Mouse (Mus musculus): ENCODE data around the gene Rela. TPM values are rescaled to one million over a fixed set of nuclear protein-coding genes. Genes with fewer than 3 reads are reported as not detected.
A peak's percentile ranks its signal among the peaks of the same experiment; 100 is the strongest.

Rela gene
- polyA plus RNA-seq, 1 experiment: 112 TPM

DNA sequence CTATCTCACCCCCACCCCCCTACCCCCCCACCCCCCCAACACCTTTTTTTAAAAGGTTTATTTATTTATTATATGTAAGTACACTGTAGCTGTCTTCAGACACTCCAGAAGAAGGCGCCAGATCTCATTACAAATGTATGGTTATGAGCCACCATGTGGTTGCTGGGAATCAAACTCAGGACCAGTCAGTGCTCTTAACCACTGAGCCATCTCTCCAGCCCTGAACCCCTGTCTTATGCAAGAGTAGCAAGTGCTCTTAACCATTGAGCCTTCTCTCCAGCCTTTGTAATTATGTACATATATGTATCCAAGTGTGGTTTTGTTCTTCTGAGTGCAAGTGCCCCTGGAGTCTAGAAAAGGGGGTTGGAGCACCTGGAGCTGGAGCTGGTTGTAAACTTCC lies 25.3 kb upstream of the Rela start:
- 83% methylated on average over 1 of the region's 1 CpGs for WGBS

DNA sequence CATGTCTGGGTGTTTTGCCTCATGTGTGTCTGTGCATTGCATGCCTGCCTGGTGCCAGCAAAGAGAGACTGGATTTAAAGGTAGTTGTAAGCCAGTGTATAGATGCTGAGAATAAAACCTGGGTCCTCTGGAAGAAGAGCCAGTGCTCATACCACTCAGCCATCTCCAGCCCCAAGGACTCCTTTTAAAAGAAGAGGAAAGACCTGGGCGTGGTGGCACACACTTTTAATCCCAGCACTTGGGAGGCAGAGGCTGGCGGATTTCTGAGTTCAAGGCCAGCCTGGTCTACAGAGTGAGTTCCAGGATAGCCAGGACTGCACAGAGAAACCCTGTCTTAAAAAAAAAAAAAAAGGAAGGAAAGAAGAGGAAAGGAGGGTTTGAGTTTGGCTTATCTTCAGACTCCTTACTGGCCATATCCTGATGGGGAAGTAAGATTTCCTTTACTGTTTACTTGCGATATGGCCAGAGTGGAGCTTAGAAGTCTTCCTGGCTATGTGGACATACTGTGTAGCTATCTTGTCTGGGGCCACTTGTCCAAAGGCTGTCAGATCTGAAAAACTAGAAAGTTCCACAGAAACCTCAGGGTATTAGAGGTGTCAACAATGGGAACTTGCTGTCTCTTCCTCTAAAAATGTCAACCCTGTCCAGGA lies 24.4 kb upstream of the Rela start:
- peaks cover 15% of the 10 kb centered on the region for H3K4me1 ChIP-seq (replicated peaks; ENCODE audit: control insufficient read depth, insufficient read depth, low read length)
- WGBS: 67% methylated on average over 3 of the region's 3 CpGs
- TF ChIP-seq CTCF (IDR thresholded peaks at IDR 0.05; ENCODE audit: borderline replicate concordance, control insufficient read depth, extremely low read depth, insufficient read depth, low read length, poor library complexity): no peak
- TF ChIP-seq POLR2A (IDR thresholded peaks at IDR 0.05; ENCODE audit: control insufficient read depth, extremely low read depth, insufficient read depth, low read length, poor library complexity): no peak
- no peak overlapping the region for H3K4me3 ChIP-seq (ENCODE audit: control insufficient read depth, insufficient read depth, low read length)
- DNase-seq: no peak
- peaks cover 6% of the 10 kb centered on the region; the same call in 1 of the 2 replicates for H3K36me3 ChIP-seq (ENCODE audit: control insufficient read depth, insufficient read depth, low read length)
- no peak overlapping the region for H3K27ac ChIP-seq (ENCODE audit: control insufficient read depth, insufficient read depth, low read length)
- H3K27me3 ChIP-seq (ENCODE audit: control insufficient read depth, insufficient read depth, low read length): no peaks in the 10 kb centered on the region

More for the DNA sequence above, 25.3 kb upstream of the Rela start:
- peaks cover 16% of the 10 kb centered on the region for H3K36me3 ChIP-seq (ENCODE audit: control insufficient read depth, insufficient read depth, low read length)
- no peak for TF ChIP-seq POLR2A (IDR thresholded peaks at IDR 0.05; ENCODE audit: control insufficient read depth, extremely low read depth, insufficient read depth, low read length, poor library complexity)
- TF ChIP-seq CTCF (IDR thresholded peaks at IDR 0.05; ENCODE audit: borderline replicate concordance, control insufficient read depth, extremely low read depth, insufficient read depth, low read length, poor library complexity): no peak
- H3K27ac ChIP-seq (ENCODE audit: control insufficient read depth, insufficient read depth, low read length): no peak overlapping the region
- peaks cover 15% of the 10 kb centered on the region for H3K4me1 ChIP-seq (replicated peaks; ENCODE audit: control insufficient read depth, insufficient read depth, low read length)
- no peaks in the 10 kb centered on the region for H3K27me3 ChIP-seq (ENCODE audit: control insufficient read depth, insufficient read depth, low read length)
- DNase-seq: peak; percentile 33
- no peak overlapping the region for H3K4me3 ChIP-seq (ENCODE audit: control insufficient read depth, insufficient read depth, low read length)

GRCm38 (mm10) chr19:5614953-5615352 lies 22.3 kb upstream of the Rela start:
- no peak for DNase-seq
- WGBS: 90% methylated on average over 2 of the region's 2 CpGs

GRCm38 (mm10) chr19:5620007-5620406 lies 17.3 kb upstream of the Rela start:
- H3K27me3 ChIP-seq (ENCODE audit: control insufficient read depth, insufficient read depth, low read length): no peaks in the 10 kb centered on the region
- no peak overlapping the region for H3K4me3 ChIP-seq (ENCODE audit: control insufficient read depth, insufficient read depth, low read length)
- no peak overlapping the region for H3K27ac ChIP-seq (ENCODE audit: control insufficient read depth, insufficient read depth, low read length)
- no peak for DNase-seq
- 78% methylated on average over 4 of the region's 4 CpGs for WGBS
- no peaks in the 10 kb centered on the region for H3K36me3 ChIP-seq (ENCODE audit: control insufficient read depth, insufficient read depth, low read length)
- H3K4me1 ChIP-seq (replicated peaks; ENCODE audit: control insufficient read depth, insufficient read depth, low read length): no peaks in the 10 kb centered on the region
- TF ChIP-seq CTCF (IDR thresholded peaks at IDR 0.05; ENCODE audit: borderline replicate concordance, control insufficient read depth, extremely low read depth, insufficient read depth, low read length, poor library complexity): no peak
- TF ChIP-seq POLR2A (IDR thresholded peaks at IDR 0.05; ENCODE audit: control insufficient read depth, extremely low read depth, insufficient read depth, low read length, poor library complexity): no peak

More at GRCm38 (mm10) chr19:5614953-5615352, 22.3 kb upstream of the Rela start:
- no peaks in the 10 kb centered on the region for H3K27me3 ChIP-seq (ENCODE audit: control insufficient read depth, insufficient read depth, low read length)
- H3K27ac ChIP-seq (ENCODE audit: control insufficient read depth, insufficient read depth, low read length): no peak overlapping the region
- peaks cover 5% of the 10 kb centered on the region for H3K4me1 ChIP-seq (replicated peaks; ENCODE audit: control insufficient read depth, insufficient read depth, low read length)
- H3K4me3 ChIP-seq (ENCODE audit: control insufficient read depth, insufficient read depth, low read length): no peak overlapping the region
- no peak for TF ChIP-seq CTCF (IDR thresholded peaks at IDR 0.05; ENCODE audit: borderline replicate concordance, control insufficient read depth, extremely low read depth, insufficient read depth, low read length, poor library complexity)
- no peak for TF ChIP-seq POLR2A (IDR thresholded peaks at IDR 0.05; ENCODE audit: control insufficient read depth, extremely low read depth, insufficient read depth, low read length, poor library complexity)
- H3K36me3 ChIP-seq (ENCODE audit: control insufficient read depth, insufficient read depth, low read length): no peaks in the 10 kb centered on the region

DNA sequence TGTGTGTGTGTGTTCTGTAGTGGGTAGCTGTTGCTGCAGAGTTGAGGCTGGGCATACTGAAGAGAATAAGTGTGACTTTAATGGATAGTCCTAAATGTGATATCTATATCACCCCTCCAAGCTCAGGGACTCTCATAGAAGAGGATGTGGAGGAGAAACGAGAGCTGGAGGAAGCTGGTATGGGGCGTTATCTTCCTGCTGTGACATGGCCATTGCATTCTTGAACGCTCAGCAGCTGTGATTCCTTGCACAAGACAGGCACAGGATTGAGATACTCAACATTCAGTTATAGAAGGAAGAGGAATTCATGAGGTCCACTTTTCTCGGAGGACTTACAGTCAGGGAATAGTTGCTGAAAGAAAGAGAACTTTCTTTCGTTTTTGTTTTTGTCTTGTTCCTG lies 15.4 kb upstream of the Rela start:
- H3K27me3 ChIP-seq (ENCODE audit: control insufficient read depth, insufficient read depth, low read length): no peaks in the 10 kb centered on the region
- 69% methylated on average over 5 of the region's 5 CpGs for WGBS

DNA sequence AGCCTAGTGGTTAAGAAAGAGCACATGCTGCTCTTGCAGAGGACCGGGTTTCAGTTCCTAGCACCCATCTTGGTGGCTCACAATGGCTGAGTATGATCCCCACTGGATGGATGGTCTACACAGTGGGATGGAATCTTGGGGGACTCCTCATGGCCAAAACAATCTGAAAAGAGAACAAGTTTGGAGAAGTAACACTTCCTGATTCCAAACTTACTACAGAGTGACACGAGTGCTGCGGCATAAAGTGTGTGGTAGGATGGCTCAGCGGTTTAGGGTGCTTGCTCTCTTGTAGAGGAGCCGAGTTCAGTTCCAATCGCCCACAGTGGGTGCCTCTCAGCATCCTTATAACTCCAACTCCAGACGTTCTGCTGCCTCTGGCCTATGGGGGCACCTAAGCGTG lies 12.0 kb upstream of the Rela start:
- Histone ChIP-seq H3K36me3 (ENCODE audit: control insufficient read depth, insufficient read depth, low read length) (no peaks in the 10 kb centered on the region), H3K27me3 (ENCODE audit: control insufficient read depth, insufficient read depth, low read length) (no peaks in the 10 kb centered on the region), H3K4me3 (ENCODE audit: control insufficient read depth, insufficient read depth, low read length) (no peak overlapping the region), H3K4me1 (replicated peaks; ENCODE audit: control insufficient read depth, insufficient read depth, low read length) (no peaks in the 10 kb centered on the region), H3K27ac (ENCODE audit: control insufficient read depth, insufficient read depth, low read length) (no peak overlapping the region)
- no peak for DNase-seq
- TF ChIP-seq POLR2A (IDR thresholded peaks at IDR 0.05; ENCODE audit: control insufficient read depth, extremely low read depth, insufficient read depth, low read length, poor library complexity) (no peak), CTCF (IDR thresholded peaks at IDR 0.05; ENCODE audit: borderline replicate concordance, control insufficient read depth, extremely low read depth, insufficient read depth, low read length, poor library complexity) (no peak)
- 77% methylated on average over 8 of the region's 8 CpGs for WGBS

More for the DNA sequence above, 15.4 kb upstream of the Rela start:
- DNase-seq: no peak
- H3K4me1 ChIP-seq (replicated peaks; ENCODE audit: control insufficient read depth, insufficient read depth, low read length): no peaks in the 10 kb centered on the region
- no peak overlapping the region for H3K27ac ChIP-seq (ENCODE audit: control insufficient read depth, insufficient read depth, low read length)
- no peaks in the 10 kb centered on the region for H3K36me3 ChIP-seq (ENCODE audit: control insufficient read depth, insufficient read depth, low read length)
- no peak for TF ChIP-seq CTCF (IDR thresholded peaks at IDR 0.05; ENCODE audit: borderline replicate concordance, control insufficient read depth, extremely low read depth, insufficient read depth, low read length, poor library complexity)
- H3K4me3 ChIP-seq (ENCODE audit: control insufficient read depth, insufficient read depth, low read length): no peak overlapping the region

GRCm38 (mm10) chr19:5629907-5630306 lies 7.4 kb upstream of the Rela start:
- H3K4me3 ChIP-seq (ENCODE audit: control insufficient read depth, insufficient read depth, low read length): no peak overlapping the region
- no peak for DNase-seq
- no peaks in the 10 kb centered on the region for H3K27me3 ChIP-seq (ENCODE audit: control insufficient read depth, insufficient read depth, low read length)
- no peak for TF ChIP-seq POLR2A (IDR thresholded peaks at IDR 0.05; ENCODE audit: control insufficient read depth, extremely low read depth, insufficient read depth, low read length, poor library complexity)
- no peak for TF ChIP-seq CTCF (IDR thresholded peaks at IDR 0.05; ENCODE audit: borderline replicate concordance, control insufficient read depth, extremely low read depth, insufficient read depth, low read length, poor library complexity)
- no peak overlapping the region for H3K27ac ChIP-seq (ENCODE audit: control insufficient read depth, insufficient read depth, low read length)
- H3K36me3 ChIP-seq (ENCODE audit: control insufficient read depth, insufficient read depth, low read length): no peaks in the 10 kb centered on the region
- H3K4me1 ChIP-seq (replicated peaks; ENCODE audit: control insufficient read depth, insufficient read depth, low read length): no peaks in the 10 kb centered on the region
